Mouse (Mus musculus): Measurements from ENCODE around the gene Fahd1.

- no peak for TF ChIP-seq CTCF (IDR thresholded peaks at IDR 0.05)
- no peak for TF ChIP-seq EP300 (IDR thresholded peaks at IDR 0.05)
Measured at GRCm38 (mm10) chr17:24844525-24844924, 5.6 kb downstream of the Fahd1 start.
